Mouse (Mus musculus): ENCODE results near the gene Ctcf.
"Not testable (repeated sequence)": the region's sequence is repeated elsewhere in the genome, so short reads cannot be mapped to it uniquely, and the experiment has no call there.

The Ctcf gene

DNA sequence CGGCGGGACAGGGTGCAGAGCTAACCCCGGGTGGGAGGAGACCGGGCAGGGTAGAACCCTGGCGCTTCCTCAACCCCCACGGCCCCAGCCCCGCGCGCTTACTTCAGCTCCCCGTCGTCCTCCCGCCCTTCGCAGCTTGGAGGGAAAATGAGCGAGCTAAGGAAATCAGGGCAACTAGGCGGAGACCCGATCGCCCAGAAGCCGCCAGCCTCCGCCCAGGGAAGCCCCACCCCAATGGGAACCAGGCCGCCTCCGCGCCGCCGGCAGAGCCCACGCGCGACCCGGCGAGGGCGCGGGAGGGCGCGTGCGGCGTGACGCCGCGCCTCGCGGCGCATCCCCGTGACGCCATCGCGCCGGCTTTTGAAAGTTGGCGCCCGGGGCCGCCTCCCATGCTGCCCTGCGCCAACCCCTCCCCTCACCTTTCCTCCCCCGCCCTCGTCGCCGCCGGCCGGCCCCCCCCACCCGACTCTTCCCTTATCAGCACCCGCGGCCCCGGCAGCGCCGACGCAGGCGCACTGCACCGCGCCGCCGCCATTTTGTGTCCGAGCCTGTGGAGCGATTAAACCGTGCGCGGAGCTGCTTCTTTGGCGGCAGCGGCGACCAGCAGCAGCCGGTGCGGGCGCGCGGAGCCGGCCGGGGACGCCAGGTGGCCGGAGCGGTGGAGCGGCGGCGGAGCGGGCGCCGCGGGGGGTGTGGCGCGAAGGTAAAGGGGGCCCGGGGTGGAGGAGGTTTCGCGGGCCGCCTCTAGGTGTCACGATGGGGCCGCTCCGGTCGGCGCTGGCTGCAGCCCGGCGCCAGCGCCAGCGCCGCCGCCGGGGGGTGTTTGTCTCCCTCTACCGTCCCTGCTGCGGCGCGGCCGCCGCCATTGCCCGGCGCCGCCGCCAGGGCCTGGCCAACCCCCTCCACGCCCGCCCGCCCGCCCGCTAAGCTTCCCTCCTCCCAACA lies at the start of gene Ctcf:
Ctcf (plus strand) TSS at position 551 of the 945 bp plus-strand sequence.
- peak; percentile 91 to 95 for DNase-seq (ENCODE audit: low spot score in 2 of 2)

DNA sequence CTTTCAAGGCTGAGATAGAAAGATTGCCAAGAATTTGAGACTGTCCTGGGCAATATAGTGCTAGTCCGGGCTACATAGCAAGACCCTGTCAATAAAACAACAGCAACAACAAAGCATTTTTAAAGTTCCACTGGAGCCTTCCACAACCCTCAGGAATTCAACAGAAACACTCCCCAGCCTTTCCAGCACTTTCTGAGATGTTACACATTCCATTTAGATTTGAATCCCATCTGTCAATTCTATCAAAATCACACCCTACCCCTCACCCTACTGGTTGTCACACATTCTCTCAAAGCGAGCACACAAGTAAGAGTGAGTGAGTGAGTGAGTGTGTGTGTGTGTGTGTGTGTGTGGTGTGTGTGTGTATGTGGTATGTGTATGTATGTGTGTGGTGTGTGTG lies 43.9 kb upstream of the Ctcf start:
- DNase-seq (ENCODE audit: low spot score in 2 of 2) = no peak

DNA sequence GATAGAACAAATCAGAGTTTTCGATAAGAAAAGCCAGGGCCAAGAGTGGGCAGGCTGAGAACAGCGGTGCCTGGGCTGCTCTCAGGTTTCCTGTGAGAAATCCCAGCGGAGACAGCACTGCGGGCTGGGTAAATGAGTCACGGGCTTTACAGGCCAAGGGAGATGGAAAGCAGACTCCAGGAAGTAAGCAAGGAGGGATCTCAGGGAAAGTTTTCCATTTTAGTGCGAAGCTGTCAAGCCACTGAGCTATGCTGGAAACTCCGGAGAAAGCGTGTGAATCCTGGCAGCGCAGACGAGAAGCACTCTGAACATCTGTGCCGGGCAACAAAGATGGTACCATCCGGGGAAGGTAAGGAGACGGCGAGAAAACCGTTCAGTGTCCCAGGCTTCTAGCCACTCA lies 42.5 kb upstream of the Ctcf start:
- no peak for DNase-seq (ENCODE audit: low spot score in 2 of 2)

DNA sequence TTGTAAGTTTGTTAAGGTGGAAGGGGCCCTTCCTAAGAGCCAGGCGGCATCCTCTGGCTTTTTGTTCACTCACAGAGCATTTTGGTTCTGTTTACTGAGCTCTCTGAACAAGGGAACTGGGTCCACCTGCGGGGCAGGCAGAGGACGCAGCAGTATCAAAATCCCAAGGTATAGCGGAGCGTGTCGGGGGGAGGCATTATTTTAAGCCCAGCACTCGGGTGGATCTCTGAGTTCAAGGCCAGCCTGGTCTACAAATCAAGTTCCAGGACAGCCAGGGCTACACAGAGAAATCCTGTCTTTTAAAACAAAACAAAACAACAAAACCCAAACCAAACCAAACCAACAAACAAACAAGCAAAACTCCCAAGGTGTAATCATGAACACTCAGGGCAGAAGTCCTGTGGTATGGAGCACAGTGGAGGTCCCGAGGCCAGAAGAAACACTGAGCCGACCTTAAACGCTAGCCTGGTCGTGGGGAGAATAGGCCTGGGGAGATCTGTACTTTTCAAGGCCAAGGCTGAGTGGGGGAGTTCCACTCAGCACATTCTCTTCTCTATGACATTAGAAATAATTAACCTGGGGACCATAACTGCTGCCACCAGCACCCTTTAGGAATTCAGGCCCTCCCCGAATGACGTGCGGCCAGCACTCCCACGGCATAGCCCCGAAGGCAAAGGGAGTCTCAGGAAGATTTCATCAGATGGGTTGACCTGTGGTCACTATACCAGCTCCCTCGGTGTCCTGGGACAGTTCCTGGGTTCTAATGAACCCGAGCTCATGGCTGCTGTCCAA lies 41.7 kb upstream of the Ctcf start:
- DNase-seq (ENCODE audit: low spot score in 2 of 2) = no peak

DNA sequence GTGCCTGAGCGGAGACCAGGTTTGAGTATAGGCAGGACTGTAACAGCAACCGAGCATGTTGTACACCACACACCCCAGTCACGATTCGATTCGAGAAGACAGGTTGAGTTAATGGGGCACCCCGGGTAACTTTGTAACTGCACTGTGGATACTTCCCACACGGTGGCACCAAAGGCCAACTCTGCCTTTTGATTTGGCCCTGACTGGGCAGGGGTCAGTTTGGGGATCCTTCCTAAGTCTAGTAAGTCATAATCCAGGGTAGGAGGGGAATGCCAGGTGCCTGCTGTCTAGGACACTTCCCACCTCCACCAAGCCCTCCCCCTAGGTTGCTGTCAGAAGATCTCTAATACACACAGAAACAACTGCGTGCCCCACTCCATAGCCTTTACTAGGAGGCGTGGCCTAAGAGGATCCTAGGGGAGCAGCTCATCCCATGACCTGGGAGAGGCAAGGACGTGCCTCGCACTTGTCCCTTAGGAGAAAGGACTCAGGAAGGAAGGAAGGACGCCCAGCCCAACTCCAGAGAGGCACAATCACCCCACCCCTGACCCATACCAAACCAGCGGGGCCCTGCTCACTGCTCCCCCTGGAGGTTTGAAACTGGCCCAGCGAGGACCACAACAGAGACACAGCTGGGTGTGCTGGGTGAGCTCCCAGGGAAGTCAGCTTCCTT lies 39.9 kb upstream of the Ctcf start:
- peak; percentile 71 to 78 for DNase-seq (ENCODE audit: low spot score in 2 of 2)

DNA sequence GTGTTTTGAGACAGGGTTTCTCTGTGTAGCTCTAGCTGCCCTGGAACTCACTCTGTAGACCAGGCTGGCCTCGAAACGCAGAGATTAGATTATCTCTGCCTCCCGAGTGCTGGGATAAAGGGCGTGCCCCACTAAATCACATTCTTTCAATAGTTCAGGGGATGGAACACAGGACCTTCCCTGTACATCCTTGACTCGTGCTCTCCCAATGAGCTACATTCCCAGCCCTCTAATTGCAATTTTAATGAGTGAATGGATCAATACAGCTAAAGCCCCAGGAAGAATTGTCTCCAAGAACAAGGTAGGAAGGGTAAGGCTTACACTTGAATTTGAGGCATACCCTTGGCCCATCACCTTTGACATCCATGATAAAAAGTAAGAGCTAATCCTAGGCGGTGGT lies 37.6 kb upstream of the Ctcf start:
- no peak for DNase-seq (ENCODE audit: low spot score in 2 of 2)

DNA sequence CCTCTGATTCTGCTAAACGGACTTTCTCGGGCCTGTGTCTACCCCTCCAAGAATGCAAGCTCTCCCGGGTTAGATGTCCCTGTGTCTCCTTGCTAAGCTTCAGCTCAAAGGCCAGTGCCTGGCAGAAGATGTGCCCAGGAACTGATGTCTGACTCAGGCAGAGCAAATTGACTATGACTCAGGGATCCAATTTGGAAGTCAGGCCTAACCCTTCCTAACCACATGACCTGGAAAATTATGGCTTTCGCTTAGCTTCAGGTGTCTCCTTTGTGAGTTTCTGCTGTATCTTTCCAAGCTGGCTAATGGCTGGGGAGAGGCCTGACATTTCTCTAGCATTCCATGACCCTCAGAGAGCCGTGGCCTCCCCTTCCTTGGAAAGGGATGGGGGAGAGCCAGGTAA lies 35.1 kb upstream of the Ctcf start:
- DNase-seq (ENCODE audit: low spot score in 2 of 2) = no peak

DNA sequence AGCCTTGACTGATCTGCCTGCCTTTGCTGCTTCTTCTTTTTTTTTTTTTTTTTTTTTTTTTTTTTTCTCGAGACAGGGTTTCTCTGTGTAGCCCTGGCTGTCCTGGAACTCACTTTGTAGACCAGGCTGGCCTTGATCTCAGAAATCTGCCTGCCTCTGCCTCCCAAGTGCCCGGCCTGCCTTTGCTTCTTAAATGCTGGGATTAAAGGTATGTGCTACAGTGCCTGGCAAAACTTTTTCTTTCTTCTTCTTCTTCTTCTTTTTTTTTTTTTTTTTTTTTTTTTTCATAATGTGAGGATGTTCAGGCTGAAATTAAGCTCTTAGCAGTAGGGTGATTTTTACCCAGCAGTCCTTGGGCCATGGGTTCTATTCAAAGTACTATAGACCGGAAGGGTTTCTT lies 33.8 kb upstream of the Ctcf start:
- not testable (repeated sequence) for DNase-seq (ENCODE audit: low spot score in 2 of 2)

DNA sequence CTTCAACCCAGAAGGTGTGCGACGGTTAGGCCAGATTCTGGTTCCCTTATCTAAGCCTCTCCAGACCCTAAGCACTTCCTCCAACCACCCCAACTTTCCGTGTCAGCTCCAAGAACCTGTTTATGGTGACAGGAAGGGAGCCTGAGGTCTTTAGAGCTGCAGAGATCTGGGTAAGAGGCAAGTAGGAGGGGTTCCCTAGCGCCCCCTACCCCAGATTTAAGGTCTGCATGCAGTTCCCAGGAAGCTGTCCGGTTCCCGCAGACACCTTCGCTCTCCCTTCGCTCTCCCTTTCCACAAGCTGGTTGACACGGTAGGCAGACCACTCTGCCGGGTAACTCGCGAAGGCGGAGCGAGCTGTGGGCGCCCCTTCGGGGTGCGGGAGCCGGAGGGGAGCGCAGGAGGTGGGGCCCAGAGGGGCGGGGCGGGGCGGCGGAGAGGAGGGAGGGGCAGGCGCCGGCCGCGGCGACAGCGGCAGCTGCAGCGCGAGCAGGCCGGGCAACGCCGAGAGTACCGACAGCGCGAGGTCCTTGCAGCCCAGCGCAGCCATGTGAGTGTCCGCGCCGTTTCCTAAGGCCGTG lies 31.5 kb upstream of the Ctcf start, which contains the start of gene Ripor1:
Ripor1 (plus strand) TSS at position 452 of the 578 bp plus-strand sequence.
- DNase-seq (ENCODE audit: low spot score in 2 of 2) = peak; percentile 75 to 85

DNA sequence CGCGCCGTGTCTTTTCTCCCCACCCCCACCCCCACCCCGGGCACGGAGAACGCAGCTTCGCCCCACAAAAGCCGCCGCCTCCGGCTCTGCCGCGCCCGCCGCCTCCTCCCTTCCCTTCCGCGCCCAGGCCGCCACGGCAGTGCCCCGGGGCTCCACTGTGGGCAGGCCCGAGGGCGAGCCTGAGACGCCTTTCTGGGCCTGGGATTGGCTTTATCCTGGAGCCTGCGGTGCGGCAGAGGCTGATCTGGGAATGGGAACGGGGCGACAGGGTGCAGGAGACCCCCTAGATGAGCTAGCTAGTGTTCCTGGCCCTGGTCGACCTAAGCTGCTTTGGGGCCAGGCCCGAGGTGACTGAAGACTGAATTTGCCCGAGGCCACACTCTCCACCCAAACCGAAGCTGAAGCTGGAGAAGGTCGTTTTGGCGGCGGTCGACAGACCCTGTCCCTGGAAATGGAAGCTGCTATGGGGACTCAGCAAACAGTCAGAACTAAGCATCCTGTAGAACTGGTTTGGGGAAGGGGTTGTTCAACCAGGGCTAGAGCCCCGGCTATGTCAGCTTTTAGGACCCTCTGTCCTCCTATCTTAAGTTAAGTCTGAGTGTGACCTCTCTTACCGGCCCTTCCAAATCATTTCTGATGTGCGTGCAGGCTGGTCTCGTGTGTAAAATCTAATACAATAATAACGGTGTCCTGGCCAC lies 30.7 kb upstream of the Ctcf start:
- DNase-seq (ENCODE audit: low spot score in 2 of 2) = peak; percentile 71 to 75

DNA sequence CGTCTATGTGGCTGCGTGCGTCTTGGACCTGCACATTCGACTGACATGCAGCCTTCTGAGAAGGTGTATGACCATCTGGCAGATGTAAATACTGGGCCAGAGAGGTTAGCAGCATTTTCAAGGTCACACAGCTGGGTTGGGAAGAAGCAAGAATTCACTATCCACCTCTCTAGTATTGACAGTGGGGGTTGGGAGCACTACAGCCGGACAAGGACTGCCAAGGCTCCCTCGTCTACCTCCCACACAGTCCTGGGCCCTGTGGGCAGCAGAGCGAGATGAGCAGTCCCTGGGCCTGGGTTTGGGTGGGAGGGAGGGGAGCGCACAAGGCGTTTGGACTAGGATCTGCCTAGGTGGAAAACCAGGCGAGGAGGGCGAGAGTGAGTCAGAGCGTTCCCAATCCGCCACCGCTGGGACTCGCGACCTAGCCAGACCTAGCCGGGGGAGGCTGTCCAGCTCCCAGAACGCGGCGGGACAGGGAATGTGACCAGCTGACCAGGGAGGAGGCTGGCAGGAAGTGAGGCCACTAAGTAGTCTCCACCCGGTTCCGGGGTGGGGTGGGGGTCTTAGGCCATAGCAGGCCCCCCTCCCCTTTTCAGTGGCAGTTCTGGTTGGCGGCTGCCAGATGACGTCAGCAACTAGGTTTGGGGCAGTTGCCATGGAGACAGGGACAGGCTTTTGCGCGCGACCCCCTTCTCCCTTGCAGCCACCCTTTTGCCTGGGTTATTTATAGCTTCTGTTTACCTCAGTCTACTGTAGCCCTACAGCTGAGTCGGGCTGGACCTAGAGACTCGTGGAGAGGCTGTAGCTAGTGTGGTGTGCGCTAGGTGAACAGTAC lies 30.0 kb upstream of the Ctcf start:
- DNase-seq (ENCODE audit: low spot score in 2 of 2) = peak; percentile 71 to 73

DNA sequence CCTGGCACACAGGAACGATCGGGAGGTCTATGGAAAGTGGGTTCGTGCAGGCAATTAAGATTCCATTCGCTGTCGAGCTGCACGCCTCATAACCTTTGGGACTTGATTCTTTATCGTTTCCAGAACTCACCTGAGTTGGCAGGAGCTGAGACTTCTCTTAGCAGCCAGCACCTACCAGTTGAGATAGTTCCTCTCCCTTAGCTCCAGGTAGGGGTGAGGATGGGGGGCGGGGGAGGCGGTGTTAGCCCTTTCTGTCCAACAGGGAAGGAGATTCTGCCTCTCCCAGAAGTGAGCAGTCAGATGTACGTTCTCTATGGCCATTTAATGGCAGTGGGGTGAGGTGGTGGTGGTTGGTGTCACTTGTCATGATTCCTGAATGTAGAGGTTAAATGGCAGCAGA lies 29.3 kb upstream of the Ctcf start:
- DNase-seq (ENCODE audit: low spot score in 2 of 2) = no peak

DNA sequence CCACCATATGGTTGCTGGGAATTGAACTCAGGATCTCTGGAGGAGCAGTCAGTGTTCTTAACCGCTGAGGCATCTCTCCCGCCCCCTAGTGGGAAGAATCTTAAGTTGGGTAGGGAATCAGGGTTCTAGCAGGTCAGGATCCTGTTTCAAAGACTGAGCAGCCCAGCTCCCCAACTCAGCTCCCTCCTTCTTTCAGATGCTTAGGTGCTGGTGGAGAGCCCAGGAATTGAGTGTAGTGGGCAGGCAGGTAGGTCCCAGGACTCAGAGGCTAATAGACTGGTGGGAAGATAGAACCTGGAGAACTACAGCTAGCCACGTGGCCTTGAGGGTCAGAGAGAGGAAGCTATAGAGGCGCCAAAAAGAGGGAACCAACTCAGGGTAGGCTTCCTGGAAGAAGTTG lies 28.7 kb upstream of the Ctcf start:
- DNase-seq (ENCODE audit: low spot score in 2 of 2) = peak; percentile 65 to 75

DNA sequence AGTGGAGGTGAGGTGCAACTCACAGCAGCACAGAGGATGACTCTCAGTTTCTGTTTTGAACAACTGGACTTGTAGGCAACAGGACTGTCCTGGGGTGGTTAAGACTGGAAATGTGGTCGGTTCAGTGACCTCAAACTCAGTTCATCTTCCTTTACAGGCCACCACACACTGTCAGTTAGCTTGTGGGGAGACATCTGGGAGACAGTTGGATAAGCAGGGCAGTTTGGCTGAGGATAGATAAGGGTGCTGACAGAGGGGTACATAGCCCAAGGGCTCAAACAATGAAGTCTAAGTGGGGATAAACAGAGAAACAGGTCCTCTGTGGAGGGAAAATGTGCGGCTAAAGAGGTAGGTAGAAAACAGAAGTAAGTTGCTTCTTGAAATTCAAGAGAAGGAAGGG lies 27.0 kb upstream of the Ctcf start:
- DNase-seq (ENCODE audit: low spot score in 2 of 2) = no peak

DNA sequence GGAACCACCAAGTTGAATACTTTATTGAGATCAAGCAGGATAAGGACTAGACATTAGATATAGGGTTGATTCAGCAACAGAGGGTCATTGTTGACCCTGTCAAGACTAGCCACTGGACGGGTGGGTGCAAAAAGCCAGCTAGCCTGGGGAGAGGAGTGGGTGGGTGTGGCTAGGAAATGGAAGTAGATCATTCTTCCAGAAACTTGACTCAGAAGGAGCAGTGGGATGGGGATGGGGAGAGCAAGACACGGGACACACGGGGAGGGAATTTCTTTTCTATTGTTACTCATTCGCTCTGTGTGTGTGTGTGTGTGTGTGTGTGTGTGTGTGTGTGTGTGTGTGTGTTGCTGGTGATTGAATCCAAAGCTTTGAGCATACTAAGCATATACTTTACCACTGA lies 26.6 kb upstream of the Ctcf start:
- no peak for DNase-seq (ENCODE audit: low spot score in 2 of 2)

DNA sequence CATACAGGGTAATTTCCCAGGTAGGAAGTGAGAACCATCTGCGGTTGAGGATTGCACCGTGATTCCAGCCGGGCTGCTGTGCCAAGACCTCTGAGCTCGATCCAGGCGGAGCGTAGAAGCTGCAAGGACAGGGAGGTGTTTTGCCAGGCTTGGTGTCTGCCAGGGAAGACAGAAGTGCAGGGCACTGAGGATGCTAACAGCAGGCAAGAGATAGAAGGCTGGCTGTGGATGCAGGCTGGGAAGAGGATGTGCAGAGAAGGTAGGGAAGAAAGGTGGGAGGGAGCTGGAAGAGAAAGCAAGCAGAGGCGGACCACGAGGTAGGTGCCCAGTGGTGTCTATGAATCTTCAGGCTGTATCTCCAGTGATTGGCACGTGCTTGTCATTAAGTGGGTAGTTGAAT lies 24.5 kb upstream of the Ctcf start:
- no peak for DNase-seq (ENCODE audit: low spot score in 2 of 2)

DNA sequence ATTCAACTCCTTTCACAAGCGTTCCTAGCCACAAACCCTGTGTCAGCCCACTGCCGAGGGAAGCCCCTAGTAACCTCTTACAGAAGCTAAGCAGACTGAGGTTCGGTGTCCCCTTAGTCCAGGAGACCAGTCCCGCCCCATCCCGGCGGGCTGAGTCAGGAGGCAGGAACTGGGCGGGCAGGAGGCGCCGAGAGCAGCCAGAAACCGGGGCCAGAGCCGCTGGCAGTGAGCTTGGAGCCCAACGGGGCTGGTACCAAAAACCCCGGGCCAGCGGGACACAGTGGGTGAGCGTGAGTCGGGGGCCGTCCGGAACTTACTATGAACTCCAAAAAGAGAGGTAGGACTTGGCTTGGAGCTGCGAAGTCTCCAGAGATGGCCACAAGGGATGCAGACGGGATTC lies 23.3 kb upstream of the Ctcf start:
- DNase-seq (ENCODE audit: low spot score in 2 of 2) = peak in 1 of 2 experiments; percentile 48

DNA sequence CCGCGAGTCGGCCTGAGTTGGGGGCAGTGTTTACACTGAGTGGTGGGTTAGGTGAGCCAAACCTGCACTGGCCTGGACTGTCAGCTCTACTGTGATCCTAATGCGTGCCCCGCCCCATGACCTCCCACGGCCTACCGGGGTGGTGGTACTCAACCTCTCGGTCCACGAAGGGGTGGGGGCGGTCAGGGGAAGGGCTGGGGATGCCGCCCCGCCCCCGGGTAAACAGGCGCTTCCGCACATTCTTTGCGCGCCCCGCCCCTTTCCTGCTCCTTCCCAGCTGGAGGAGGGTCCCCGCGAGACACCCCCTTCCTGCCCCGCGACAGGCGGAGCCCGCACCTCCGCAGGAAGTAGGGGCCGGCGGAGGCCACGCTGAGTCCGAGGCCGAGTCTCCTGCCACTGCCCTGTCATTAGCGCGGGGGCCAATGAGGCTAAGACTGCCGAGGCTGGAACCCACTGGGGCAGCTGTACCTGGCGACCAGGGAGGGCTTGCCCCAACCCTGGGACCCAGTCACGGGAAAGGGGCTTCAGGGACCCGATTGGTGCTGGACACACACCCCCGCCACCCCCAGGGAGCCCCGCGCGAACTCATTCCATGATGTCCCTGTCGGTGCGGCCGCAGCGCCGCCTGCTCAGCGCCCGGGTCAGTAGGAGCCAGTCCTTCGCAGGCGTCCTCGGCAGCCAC lies 22.4 kb upstream of the Ctcf start:
- peak in 1 of 2 experiments; percentile 62 for DNase-seq (ENCODE audit: low spot score in 2 of 2)

DNA sequence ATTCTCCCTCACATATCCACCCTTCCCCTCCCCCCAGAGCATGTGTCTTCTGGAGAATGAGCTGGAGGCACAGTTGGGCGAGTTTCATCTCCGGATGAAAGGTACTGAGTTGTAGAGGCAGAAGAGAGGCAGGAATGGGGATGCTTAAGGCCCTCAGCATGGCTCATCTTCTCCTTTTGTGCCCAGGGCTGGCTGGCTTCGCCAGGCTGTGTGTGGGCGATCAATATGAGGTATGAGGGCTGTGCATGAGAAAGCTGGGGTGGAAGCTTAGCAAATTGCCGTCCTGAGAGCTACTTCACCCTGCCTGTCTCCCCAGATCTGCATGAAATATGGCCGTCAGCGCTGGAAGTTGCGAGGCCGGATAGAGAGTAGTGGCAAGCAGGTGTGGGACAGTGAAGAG lies 20.4 kb upstream of the Ctcf start:
- no peak for DNase-seq (ENCODE audit: low spot score in 2 of 2)
